Mouse (Mus musculus): ENCODE data around the gene Slc40a1. TPM values are rescaled to one million over a fixed set of nuclear protein-coding genes. Genes with fewer than 3 reads are reported as not detected.

Gene Slc40a1
- polyA plus RNA-seq, 2 experiments: 43.8 to 121 TPM

- Histone ChIP-seq H3K4me2 (ENCODE audit: low read depth) (peak overlapping the region; percentile 87), H3K9me3 (ENCODE audit: control insufficient read depth, low read length) (no peaks in the 10 kb centered on the region), H3K4me3 (ENCODE audit: insufficient read depth in 1 of 2, low read depth in 2 of 2, low read length in 2 of 2) (peak overlapping the region; percentile 3 to 82; a peak in 3 of 4 replicates), H3K4me1 (replicated peaks; ENCODE audit: control insufficient read depth in 2 of 2, insufficient read depth in 2 of 2, low read length in 1 of 2) (peaks cover 17 to 19% of the 10 kb centered on the region in 2 experiments), H3K36me3 (replicated peaks; ENCODE audit: control insufficient read depth, insufficient read depth, low read depth) (peaks cover 11% of the 10 kb centered on the region), H3K27me3 (ENCODE audit: control insufficient read depth, insufficient read depth, low read length) (no peaks in the 10 kb centered on the region), H3K9ac (replicated peaks) (peak overlapping the region; percentile 96), H3K27ac (peak overlapping the region; percentile 97)
- TF ChIP-seq CTCF (IDR thresholded peaks at IDR 0.05; ENCODE audit: low read depth): no peak
- no peak for TF ChIP-seq EP300 (IDR thresholded peaks at IDR 0.05; ENCODE audit: low read depth)
- DNase-seq (ENCODE audit: low read depth in 3 of 3, low spot score in 3 of 3) (no peak), ATAC-seq (ENCODE audit: insufficient read depth) (no peak; the same call in 1 of the 2 replicates)
- 25% methylated on average over 3 of the region's 3 CpGs for WGBS (ENCODE audit: insufficient replicate concordance)
Measured at GRCm38 (mm10) chr1:45926911-45927310, 588 bp upstream of the Slc40a1 start.

- Histone ChIP-seq H3K4me2 (ENCODE audit: low read depth) (peak overlapping the region; percentile 87), H3K4me1 (replicated peaks; ENCODE audit: control insufficient read depth in 2 of 2, insufficient read depth in 2 of 2, low read length in 1 of 2) (peaks cover 17 to 22% of the 10 kb centered on the region in 2 experiments), H3K36me3 (replicated peaks; ENCODE audit: control insufficient read depth, insufficient read depth, low read depth) (peaks cover 17% of the 10 kb centered on the region), H3K9me3 (ENCODE audit: control insufficient read depth, low read length) (no peaks in the 10 kb centered on the region), H3K4me3 (ENCODE audit: insufficient read depth in 1 of 2, low read depth in 2 of 2, low read length in 2 of 2) (peak overlapping the region; percentile 80 to 82), H3K27me3 (ENCODE audit: control insufficient read depth, insufficient read depth, low read length) (no peaks in the 10 kb centered on the region), H3K27ac (peak overlapping the region; percentile 97), H3K9ac (replicated peaks) (peak overlapping the region; percentile 96)
- ATAC-seq (ENCODE audit: insufficient read depth) (peak; percentile 87), DNase-seq (ENCODE audit: low read depth in 3 of 3, low spot score in 3 of 3) (peak; percentile 72 to 75 (median 72))
- WGBS (ENCODE audit: insufficient replicate concordance): under 1% methylated on average over 53 of the region's 53 CpGs
- TF ChIP-seq EP300 (IDR thresholded peaks at IDR 0.05; ENCODE audit: low read depth) (no peak), CTCF (IDR thresholded peaks at IDR 0.05; ENCODE audit: low read depth) (0 out of 2 replicates have a peak, but pooled peaks have one; percentile 13)
Measured at GRCm38 (mm10) chr1:45925500-45926392, 577 bp downstream of the Slc40a1 start.

DNA sequence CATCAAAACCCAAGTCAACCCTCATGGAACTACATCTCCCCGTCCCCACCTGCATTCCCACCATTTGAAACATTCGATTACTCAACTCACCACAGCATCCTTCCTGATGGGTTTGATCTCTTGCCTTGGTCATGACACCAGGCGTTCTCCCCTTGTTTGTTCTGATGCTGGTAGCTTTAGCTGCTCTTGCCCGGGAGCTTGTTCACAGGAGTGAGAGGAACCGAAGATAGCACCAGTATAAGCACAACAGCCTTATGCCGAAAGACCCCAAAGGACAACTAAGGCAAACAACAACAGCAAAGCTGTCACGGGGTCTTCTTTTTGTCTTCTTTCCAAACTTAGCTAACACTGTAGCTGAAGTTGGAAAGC, 1.2 kb downstream of the Slc40a1 start:
- DNase-seq (ENCODE audit: low read depth in 3 of 3, low spot score in 3 of 3) (no peak), ATAC-seq (ENCODE audit: insufficient read depth) (peak; percentile 35)
- Histone ChIP-seq H3K36me3 (replicated peaks; ENCODE audit: control insufficient read depth, insufficient read depth, low read depth) (peaks cover 19% of the 10 kb centered on the region), H3K9ac (replicated peaks) (peak overlapping the region; percentile 96), H3K4me1 (replicated peaks; ENCODE audit: control insufficient read depth in 2 of 2, insufficient read depth in 2 of 2, low read length in 1 of 2) (peaks cover 17 to 22% of the 10 kb centered on the region in 2 experiments), H3K27ac (peak overlapping the region; percentile 71), H3K4me3 (ENCODE audit: insufficient read depth in 1 of 2, low read depth in 2 of 2, low read length in 2 of 2) (peak overlapping the region; percentile 80 to 82), H3K27me3 (ENCODE audit: control insufficient read depth, insufficient read depth, low read length) (no peaks in the 10 kb centered on the region), H3K4me2 (ENCODE audit: low read depth) (peak overlapping the region; percentile 87), H3K9me3 (ENCODE audit: control insufficient read depth, low read length) (no peaks in the 10 kb centered on the region)
- WGBS (ENCODE audit: insufficient replicate concordance): 3% methylated on average over 7 of the region's 7 CpGs
- TF ChIP-seq CTCF (IDR thresholded peaks at IDR 0.05; ENCODE audit: low read depth): no peak

- ATAC-seq (ENCODE audit: insufficient read depth): no peak
- Histone ChIP-seq H3K9me3 (ENCODE audit: control insufficient read depth, low read length) (no peaks in the 10 kb centered on the region), H3K27ac (peak overlapping the region; percentile 19), H3K4me3 (ENCODE audit: insufficient read depth in 1 of 2, low read depth in 2 of 2, low read length in 2 of 2) (peak overlapping the region; percentile 80 to 82), H3K4me2 (ENCODE audit: low read depth) (peak overlapping the region; percentile 87), H3K27me3 (ENCODE audit: control insufficient read depth, insufficient read depth, low read length) (no peaks in the 10 kb centered on the region), H3K36me3 (replicated peaks; ENCODE audit: control insufficient read depth, insufficient read depth, low read depth) (peaks cover 24% of the 10 kb centered on the region), H3K9ac (replicated peaks) (peak overlapping the region; percentile 96), H3K4me1 (replicated peaks; ENCODE audit: control insufficient read depth in 2 of 2, insufficient read depth in 2 of 2, low read length in 1 of 2) (peaks cover 17 to 22% of the 10 kb centered on the region in 2 experiments)
- DNase-seq (ENCODE audit: low read depth in 3 of 3, low spot score in 3 of 3): no peak
- 54% methylated on average over 7 of the region's 7 CpGs for WGBS (ENCODE audit: insufficient replicate concordance)
- TF ChIP-seq EP300 (IDR thresholded peaks at IDR 0.05; ENCODE audit: low read depth) (no peak), CTCF (IDR thresholded peaks at IDR 0.05; ENCODE audit: low read depth) (no peak)
Measured at GRCm38 (mm10) chr1:45924516-45924915, 1.8 kb downstream of the Slc40a1 start.

- ATAC-seq (ENCODE audit: insufficient read depth): no peak
- TF ChIP-seq CTCF (IDR thresholded peaks at IDR 0.05; ENCODE audit: low read depth): no peak
- no peak for TF ChIP-seq EP300 (IDR thresholded peaks at IDR 0.05; ENCODE audit: low read depth)
- H3K9ac ChIP-seq (replicated peaks): no peak overlapping the region
- peaks cover 34% of the 10 kb centered on the region for H3K36me3 ChIP-seq (replicated peaks; ENCODE audit: control insufficient read depth, insufficient read depth, low read depth)
- no peak overlapping the region for H3K27ac ChIP-seq
- peak overlapping the region; percentile 87 for H3K4me2 ChIP-seq (ENCODE audit: low read depth)
- peaks cover 17 to 22% of the 10 kb centered on the region in 2 experiments for H3K4me1 ChIP-seq (replicated peaks; ENCODE audit: control insufficient read depth in 2 of 2, insufficient read depth in 2 of 2, low read length in 1 of 2)
- H3K9me3 ChIP-seq (ENCODE audit: control insufficient read depth, low read length): no peaks in the 10 kb centered on the region
- 69% methylated on average over 4 of the region's 4 CpGs for WGBS (ENCODE audit: insufficient replicate concordance)
- H3K27me3 ChIP-seq (ENCODE audit: control insufficient read depth, insufficient read depth, low read length): no peaks in the 10 kb centered on the region
- peak overlapping the region in 1 of 2 experiments; percentile 82; a peak in 1 of 4 replicates for H3K4me3 ChIP-seq (ENCODE audit: insufficient read depth in 1 of 2, low read depth in 2 of 2, low read length in 2 of 2)
- DNase-seq (ENCODE audit: low read depth in 3 of 3, low spot score in 3 of 3): no peak
Measured at GRCm38 (mm10) chr1:45923306-45923705, 3.0 kb downstream of the Slc40a1 start.

All from liver, embryonic 14.5 days (tissue).